Mouse (Mus musculus): ENCODE data around the gene Krt26. TPM values are rescaled to one million over a fixed set of nuclear protein-coding genes. Genes with fewer than 3 reads are reported as not detected.

Krt26 gene
- total RNA-seq (2023) = not detected

GRCm38 (mm10) chr11:99337866-99338265 is at the start of gene Krt26:
Krt26 (minus strand) TSS chr11:99337966.

GRCm38 (mm10) chr11:99374803-99375202 is 37.0 kb upstream of the Krt26 start, which contains the start of gene Krt28:
Krt28 (minus strand) TSS chr11:99374903.

GRCm38 (mm10) chr11:99351004-99351403 is 13.2 kb upstream of the Krt26 start, which contains the start of gene Krt27:
Krt27 (minus strand) TSS chr11:99351104.

GRCm38 (mm10) chr11:99322851-99323250 is 14.9 kb downstream of the Krt26 start, which contains the start of gene Krt25:
Krt25 (minus strand) TSS chr11:99322951.

GRCm38 (mm10) chr11:99284833-99285312 is 52.9 kb downstream of the Krt26 start, which contains the start of gene Krt24:
Krt24 (minus strand) TSS chr11:99285262.

Other genes with a start within 250 kb of the Krt26 start
- 0.47 TPM for gene Tns4, start 248.7 kb downstream of the Krt26 start, total RNA-seq (2023)
- gene Ccr7, start 182.9 kb downstream of the Krt26 start, total RNA-seq (2023) = 1,218 TPM
- 159 TPM for gene Smarce1, start 106.9 kb downstream of the Krt26 start, total RNA-seq (2023)
- gene Krt222, start 93.9 kb downstream of the Krt26 start, total RNA-seq (2023) = 0.24 TPM
- gene Krt24, start 52.7 kb downstream of the Krt26 start, total RNA-seq (2023) = not detected
- not detected for gene Krt25, start 15.0 kb downstream of the Krt26 start, total RNA-seq (2023)
- not detected for gene Krt27, start 13.1 kb upstream of the Krt26 start, total RNA-seq (2023)
- not detected for gene Krt28, start 36.9 kb upstream of the Krt26 start, total RNA-seq (2023)
- 1.2 TPM for gene Krt10, start 51.4 kb upstream of the Krt26 start, total RNA-seq (2023)
- not detected for gene Krt12, start 84.3 kb upstream of the Krt26 start, total RNA-seq (2023)
- not detected for gene Krt20, start 100.2 kb upstream of the Krt26 start, total RNA-seq (2023)
- gene Krt23, start 155.2 kb upstream of the Krt26 start, total RNA-seq (2023) = not detected
- gene Krt39, start 183.4 kb upstream of the Krt26 start, total RNA-seq (2023) = not detected
- not detected for gene Krt40, start 205.2 kb upstream of the Krt26 start, total RNA-seq (2023)
- not detected for gene Krtap3-3, start 212.9 kb upstream of the Krt26 start, total RNA-seq (2023)
- gene Krtap3-2, start 218.9 kb upstream of the Krt26 start, total RNA-seq (2023) = not detected
- gene Gm11939, start 221.5 kb upstream of the Krt26 start, total RNA-seq (2023) = not detected
- not detected for gene Krtap3-1, start 228.7 kb upstream of the Krt26 start, total RNA-seq (2023)
- gene Krtap1-5, start 243.1 kb upstream of the Krt26 start, total RNA-seq (2023) = not detected
- gene Krtap1-4, start 245.7 kb upstream of the Krt26 start, total RNA-seq (2023) = not detected